Mouse (Mus musculus) spleen, adult 2 months (tissue): ENCODE measurements around the gene Cyld.

Source experiments
- CTCF ChIP-seq: fragments of 200-500 bp; IDR thresholded peaks from 2 replicates; pipeline ENCODE4 v1.5.1; 2011; ENCODE audit warnings: mild to moderate bottlenecking, inconsistent platforms; ENCODE audit not compliant: insufficient read depth, insufficient read length, insufficient replicate concordance; ENCODE audit errors: extremely low read depth
- POLR2A ChIP-seq: fragments of 200-500 bp; IDR thresholded peaks from 2 replicates; pipeline ENCODE4 v1.6.1; 2011; ENCODE audit warnings: low read depth, low read length, inconsistent platforms

GRCm38 (mm10) chr8:88668400-88669086 is 28.3 kb upstream of the Cyld start:
- no peak for TF ChIP-seq CTCF
- TF ChIP-seq POLR2A, result no peak; the same call in 1 of the 2 replicates
